Mouse (Mus musculus): Measurements from ENCODE around the gene Dkk3.
A peak's percentile ranks its signal among the peaks of the same experiment; 100 is the strongest.

The Dkk3 gene

GRCm38 (mm10) chr7:112158942-112159341, at the start of gene Dkk3:
Dkk3 (minus strand) TSS chr7:112159057.
- no peak for DNase-seq (ENCODE audit: low read depth, low spot score)

DNA sequence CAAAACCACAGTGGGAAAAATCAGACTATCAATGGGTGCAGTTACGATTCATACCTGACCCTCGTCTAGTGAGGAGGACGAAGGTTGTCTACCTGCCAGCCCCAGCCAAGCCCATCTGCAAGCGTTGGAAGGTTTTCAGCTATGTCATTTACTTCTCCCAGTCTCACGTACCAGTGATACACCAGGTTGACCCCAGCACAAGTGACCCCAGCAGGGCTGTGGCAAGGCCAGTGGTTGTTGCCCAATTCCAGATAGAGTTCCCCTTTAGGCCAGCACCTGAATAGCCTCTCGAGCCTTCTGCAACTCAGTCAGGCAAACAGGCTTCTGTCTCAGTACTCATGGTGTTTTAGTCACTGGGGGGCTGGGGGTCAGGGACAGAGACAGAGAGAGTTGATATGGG, 48.9 kb upstream of the Dkk3 start:
- no peak for DNase-seq (ENCODE audit: low read depth, low spot score)

DNA sequence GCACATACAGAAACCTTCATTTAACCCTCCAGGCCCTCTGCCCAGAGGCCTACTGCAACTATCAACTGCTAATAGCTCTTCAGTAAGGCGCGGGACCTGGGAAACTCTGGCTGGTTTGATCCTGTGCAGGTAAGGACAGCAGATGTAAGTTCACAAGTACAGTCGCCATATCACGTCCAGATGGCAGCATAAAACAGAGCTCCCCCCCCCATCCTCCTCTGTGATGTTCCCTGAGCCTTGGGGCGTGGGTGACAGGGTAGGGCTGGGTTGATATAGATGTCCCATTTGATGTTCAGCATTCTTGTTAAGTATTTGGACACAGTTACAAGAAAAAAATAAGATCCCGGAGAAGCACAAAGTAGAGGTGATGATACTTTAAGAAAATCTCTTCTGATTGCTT, 46.7 kb upstream of the Dkk3 start:
- no peak for DNase-seq (ENCODE audit: low read depth, low spot score)

GRCm38 (mm10) chr7:112204380-112204963, 45.6 kb upstream of the Dkk3 start:
- peak; percentile 74 for DNase-seq (ENCODE audit: low read depth, low spot score)

- DNase-seq (ENCODE audit: low read depth, low spot score): no peak
Observed at GRCm38 (mm10) chr7:112203937-112204336, 45.1 kb upstream of the Dkk3 start.

DNA sequence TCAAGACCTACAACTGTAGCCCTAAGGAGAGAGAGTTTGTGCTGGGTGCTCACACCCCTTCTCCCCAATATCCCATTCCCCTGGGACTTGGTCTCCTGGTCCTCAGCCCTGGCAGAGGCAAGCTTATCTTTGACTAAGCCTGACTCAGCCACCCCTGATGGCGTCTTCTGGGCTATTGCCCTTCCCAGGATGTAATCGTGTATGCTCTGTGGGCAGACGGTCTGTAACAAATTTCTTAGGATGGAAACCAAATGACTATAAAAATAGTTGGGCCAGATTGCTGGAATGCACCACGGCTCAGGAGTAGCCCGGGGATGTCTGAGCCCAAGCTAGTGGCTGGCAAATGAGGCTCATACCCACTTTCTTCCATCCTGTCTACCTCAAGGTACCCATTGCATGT, 44.0 kb upstream of the Dkk3 start:
- DNase-seq (ENCODE audit: low read depth, low spot score): no peak

GRCm38 (mm10) chr7:112202194-112202593, 43.3 kb upstream of the Dkk3 start:
- no peak for DNase-seq (ENCODE audit: low read depth, low spot score)

GRCm38 (mm10) chr7:112200761-112201160, 41.9 kb upstream of the Dkk3 start:
- no peak for DNase-seq (ENCODE audit: low read depth, low spot score)

DNA sequence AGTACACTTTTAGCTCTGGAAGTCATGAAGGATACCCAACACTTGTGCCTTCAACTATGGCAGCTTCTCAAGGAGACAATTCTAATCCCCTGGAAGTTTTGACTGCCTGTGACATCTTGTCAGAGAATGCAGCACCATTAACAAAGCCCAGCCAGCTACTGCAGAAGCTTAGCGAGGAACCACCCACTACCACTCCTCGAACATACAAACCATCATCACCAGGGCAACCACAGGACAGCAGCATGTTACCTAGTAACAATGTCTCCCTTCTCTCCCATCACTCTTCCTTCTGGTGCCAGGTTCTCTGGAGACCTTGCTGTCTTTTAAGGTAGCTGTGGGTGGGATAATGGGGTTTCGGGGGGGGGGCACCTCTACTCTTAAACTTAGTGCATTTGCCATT, 40.5 kb upstream of the Dkk3 start:
- DNase-seq (ENCODE audit: low read depth, low spot score): no peak

DNA sequence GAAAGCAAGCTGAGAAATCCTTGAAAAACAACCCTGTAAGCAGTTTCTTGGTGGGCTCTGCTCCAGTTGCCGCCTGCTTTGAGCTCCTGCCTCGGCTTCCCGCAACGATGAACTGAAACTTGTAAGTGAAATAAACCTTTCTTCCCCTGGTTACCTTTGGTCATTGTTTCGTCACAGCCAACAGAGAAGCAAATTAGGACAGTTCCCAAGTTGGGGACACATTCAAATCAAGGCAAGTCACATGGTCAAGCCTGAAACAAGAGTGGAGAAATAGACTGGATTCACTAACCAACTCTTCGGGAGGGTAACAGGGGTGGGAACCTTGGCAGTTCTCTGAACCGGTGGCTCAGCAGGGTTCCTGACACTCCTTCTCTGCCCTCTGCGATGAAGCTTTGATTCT, 38.6 kb upstream of the Dkk3 start:
- DNase-seq (ENCODE audit: low read depth, low spot score): no peak

GRCm38 (mm10) chr7:112194286-112194685, 35.4 kb upstream of the Dkk3 start:
- DNase-seq (ENCODE audit: low read depth, low spot score): no peak

GRCm38 (mm10) chr7:112192778-112193177, 33.9 kb upstream of the Dkk3 start:
- DNase-seq (ENCODE audit: low read depth, low spot score): no peak

DNA sequence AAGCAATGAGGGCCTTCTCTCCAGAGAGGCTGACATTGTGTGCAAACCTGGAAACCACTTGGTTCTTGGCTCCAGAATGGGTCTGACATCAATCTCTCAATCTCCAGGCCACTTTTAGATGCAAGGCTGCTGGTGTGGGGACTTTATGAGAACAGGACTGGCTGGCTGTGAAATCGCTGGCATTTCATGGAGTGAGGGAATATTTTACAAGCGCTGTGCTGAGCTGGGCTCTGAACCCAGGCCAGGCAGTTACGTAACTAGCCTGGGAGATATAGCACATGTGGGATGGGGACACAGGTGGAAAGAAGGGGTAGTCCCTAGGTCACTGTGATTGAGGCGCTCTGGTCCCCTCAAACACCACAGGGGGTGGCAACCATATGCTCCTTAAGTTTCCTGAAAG, 33.4 kb upstream of the Dkk3 start:
- DNase-seq (ENCODE audit: low read depth, low spot score): no peak

DNA sequence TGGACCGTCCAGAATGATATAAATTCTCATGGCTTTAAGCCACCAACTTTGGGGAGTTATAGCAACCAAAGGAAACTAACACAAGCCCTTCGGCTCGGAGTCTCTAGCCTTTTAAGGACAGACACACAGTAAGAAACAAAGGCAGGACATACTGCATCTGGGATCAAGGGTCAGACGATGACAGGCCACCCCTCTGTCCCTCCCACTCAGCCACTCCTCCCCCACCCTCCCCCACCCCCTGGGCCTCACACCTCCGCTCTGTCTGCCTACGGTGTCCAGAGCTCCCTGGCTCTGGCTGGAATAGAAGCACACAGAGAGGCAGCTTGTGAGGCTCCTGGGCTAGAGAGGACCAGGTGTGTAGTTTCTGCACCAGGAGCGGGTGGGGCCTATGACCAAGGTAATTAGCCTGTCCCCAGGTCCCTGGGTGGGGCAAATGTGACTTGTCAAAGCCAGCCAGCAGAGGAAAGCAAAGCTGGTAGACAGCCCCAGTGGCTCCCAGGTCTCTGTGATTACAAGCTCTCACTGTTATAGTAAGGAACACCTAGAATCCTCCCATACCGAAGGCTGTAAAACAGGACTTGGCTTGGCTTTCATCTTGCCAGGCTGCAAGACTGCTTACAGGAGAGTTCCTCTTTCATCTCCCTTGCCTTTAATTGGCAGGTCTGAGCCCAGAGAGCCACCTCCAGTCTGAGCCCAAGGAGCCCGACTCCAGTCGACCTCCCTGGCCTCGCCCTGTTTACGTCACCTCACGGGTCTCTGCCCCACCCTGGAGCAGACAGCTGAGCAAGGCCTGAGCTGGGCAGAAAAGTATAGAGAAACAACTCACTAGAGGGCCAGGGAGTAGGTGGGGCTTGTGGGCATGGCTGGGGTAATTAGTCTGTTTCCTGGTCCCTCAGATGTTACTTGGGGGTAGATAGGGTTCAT, 28.9 kb upstream of the Dkk3 start:
- DNase-seq (ENCODE audit: low read depth, low spot score): no peak

DNA sequence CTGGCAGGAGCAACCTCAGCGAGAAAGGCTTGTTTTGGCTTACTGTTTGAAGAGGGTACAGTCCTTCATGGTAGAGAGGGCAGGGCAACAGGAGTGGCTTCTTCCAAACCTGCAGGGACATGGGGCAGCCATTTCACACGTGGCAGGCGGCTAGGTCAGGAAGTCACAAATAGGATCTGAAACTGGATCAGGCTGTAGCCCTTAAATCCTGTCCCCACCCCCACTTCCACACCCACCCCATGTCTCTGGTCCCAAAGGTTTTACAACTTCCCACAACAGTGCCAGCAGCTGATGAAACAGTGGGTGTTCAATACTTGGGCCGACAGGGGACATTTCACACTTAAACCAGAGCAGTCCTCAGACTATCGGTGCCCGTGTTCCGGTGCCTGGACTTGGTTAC, 28.0 kb upstream of the Dkk3 start:
- no peak for DNase-seq (ENCODE audit: low read depth, low spot score)

DNA sequence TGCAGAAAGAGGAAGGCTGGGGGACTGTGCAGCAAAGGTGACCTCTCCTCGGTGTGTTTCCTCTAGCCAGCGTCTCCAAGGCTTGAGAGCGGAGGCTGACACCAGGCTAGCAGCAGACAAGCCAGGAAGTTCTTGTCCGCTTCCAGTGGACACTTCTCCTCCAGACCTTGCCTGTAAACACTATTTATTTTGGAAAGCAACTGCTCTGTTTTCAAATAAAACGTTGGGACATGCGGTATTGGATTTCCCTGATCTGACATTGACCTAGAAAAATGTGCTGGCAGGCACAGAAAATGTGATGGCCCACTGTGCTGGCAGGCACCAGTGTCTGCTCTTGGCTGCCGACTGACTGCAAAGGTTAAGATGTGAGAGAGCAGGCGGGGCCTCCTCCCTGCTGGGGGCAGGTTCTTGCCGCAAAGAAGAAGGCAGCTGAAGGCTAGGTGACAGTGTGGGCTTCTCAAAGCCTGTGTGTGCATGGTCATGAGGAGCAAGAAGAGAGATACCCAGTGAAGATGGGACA, 26.4 kb upstream of the Dkk3 start:
- no peak for DNase-seq (ENCODE audit: low read depth, low spot score)

DNA sequence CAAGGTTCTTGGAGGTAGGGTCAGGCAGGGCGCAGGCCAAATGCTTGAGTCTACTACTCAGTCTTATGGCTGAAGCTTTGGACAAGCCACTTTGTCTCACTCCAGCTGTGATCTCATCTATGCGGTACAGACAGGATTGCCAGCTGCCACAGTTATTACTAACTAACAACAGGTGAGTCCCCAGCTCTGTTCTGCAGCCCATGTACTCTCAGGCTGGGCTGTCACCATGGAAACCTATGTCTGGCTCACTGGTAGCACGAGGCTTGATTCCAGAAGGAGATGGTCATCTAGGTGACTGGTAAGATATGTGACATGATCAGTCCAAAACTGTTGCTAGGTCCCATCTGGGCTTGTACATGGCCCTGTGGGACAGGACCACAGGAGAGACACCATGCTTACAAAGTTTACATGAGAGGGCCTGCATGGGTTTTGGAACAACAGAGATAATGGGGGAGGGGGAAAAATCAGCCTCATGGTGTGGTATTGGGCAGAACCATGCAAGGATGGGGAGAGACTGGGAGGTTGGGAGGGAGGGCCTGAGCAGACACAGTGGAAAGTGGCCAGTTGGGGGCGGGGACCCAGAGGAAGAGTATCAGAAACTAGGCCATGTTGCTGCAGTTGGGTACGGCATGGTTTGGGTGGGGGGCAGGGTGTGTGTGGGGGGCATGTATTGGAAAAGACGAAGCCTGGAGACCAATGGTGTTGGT, 25.8 kb upstream of the Dkk3 start:
- no peak for DNase-seq (ENCODE audit: low read depth, low spot score)

- peak; percentile 79 for DNase-seq (ENCODE audit: low read depth, low spot score)
Observed at GRCm38 (mm10) chr7:112183258-112183841, 24.5 kb upstream of the Dkk3 start.

- peak; percentile 75 for DNase-seq (ENCODE audit: low read depth, low spot score)
Observed at GRCm38 (mm10) chr7:112180235-112180705, 21.4 kb upstream of the Dkk3 start.

DNA sequence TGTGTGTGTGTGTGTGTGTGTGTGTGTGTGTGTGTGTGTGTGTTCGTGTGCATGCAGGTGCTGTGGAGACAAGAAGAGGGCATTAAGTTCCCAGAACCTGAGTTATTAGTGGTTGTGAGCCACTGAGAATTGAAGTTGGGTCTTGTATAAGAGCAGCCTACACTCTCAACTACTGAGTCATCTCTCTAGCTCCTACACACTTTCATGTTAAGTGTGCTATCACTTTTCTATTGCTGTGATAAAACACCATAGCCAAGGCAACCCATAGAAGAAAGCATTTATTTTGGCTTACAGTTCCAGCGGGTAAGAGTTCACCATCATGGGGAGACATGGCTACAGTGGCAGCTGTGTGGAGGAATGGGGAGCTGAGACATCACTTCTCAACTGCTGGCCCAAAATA, 17.8 kb upstream of the Dkk3 start:
- no peak for DNase-seq (ENCODE audit: low read depth, low spot score)

DNA sequence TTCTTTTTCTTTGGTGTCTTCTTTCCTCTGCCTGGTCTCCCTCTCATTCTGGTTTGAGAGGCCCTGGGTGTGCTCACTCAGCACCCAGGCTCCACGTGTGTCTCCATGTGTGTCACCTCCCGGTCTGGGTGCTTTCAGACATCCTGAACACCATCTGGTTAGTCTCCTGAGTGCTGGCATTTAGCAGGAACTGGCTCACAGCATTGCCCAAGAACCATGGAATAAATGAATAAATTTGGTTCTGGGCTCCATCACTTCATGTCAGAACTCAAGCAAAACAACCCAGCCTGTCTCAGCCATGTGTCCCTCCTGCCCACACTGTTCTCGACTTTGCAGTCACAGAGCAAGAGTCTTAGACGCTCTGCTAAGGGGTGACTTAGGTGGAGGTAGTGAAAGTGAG, 13.8 kb upstream of the Dkk3 start:
- no peak for DNase-seq (ENCODE audit: low read depth, low spot score)
